Mouse (Mus musculus) frontal cortex, postnatal 25 days (tissue): ENCODE measurements at regions not wholly inside any gene's neighbourhood (a gene's known extent, or its start where the extent isn't known, plus 50 kb on each side); places are given as distances from the start of the nearest gene placed in this dataset.
"Not testable (repeated sequence)": the region's sequence is repeated elsewhere in the genome, so short reads cannot be mapped to it uniquely, and the experiment has no call there.

Experiments used
- DNase-seq, 2 experiments: peaks; one replicate each; pipeline ENCODE4 v3.0.0; 2022; ENCODE audit warnings: low spot score in 2 of 2

DNA sequence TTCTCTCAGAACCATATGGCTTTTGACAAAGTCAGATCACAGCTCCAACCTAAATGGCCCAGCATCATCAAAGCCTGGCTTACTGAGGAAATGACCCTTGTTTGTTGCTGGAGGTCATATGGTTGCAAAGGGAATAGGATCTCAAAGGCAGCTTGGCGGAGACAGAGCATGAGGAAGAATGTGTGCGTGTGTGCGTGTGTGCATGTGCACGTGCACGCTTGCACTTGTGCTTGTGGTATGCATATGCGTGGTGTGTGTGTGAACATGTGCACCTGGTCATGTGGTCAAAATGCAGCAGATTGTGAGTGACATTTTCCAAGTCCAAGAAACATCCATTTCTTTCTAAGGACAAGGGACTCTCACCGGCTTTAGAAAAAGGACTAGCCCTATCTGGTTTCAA is 216.9 kb downstream of the Dact1 start:
- DNase-seq: no peak

- no peak for DNase-seq
These were observed 222.5 kb downstream of the Dact1 start for GRCm38 (mm10) chr12:71532161-71532560.

GRCm38 (mm10) chr12:71532708-71533450 is 223.2 kb downstream of the Dact1 start:
- DNase-seq: no peak

DNA sequence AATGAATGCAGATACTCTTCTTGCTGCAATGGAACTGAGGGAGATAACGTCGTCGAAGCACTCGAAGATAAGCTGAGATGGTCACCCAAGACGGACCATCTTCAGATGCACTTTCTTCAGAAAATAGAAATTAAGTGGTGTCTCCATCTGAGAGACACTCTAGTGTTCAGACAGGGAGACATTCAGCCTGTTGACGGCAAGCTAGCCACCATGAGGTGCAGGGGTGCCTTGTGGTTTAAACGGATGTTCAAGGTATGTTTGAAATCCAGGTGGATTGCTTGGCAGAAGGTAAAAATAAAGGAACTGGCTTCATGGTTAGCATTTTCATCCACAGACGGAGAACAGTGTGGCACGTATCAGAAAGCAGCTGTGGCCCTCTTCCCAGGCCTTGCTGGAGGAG is 224.0 kb downstream of the Dact1 start:
- DNase-seq: no peak

GRCm38 (mm10) chr12:71534199-71534598 is 224.5 kb downstream of the Dact1 start:
- DNase-seq: no peak

DNA sequence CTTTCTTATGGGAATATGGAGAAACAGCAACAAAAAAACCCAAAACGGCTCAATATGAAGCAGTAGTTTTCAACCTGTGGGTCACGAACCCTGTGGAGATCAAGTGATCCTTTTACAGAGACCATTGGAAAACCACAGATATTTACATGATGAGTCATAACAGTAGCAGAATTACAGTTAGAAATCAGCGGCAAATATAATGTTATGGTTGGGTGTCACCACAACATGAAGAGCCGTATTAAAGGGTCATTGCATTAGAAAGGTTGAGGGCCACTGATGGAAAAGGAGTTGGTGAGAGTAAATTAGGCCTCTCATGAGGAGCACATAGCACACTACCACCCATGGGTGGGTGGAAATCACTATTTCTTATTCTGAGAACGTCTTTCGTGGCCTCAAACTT is 225.6 kb downstream of the Dact1 start:
- DNase-seq: no peak

DNA sequence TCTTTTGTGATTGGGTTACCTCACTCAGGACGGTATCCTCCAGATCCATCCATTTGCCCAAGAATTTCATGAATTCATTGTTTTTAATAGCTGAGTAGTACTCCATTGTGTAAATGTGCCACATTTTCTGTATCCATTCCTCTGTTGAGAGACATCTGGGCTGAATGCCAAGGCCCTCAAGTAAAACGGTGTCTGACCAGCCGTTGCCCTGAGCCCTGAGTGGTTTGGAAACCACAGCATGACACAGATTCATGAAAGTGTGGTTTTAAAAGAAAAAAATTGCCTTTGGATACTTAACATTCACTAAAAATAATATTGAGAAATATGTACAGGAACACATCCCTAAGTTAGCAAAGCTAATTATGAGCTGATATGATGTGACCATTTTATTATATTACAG is 226.1 kb downstream of the Dact1 start:
- DNase-seq: not testable (repeated sequence)

- DNase-seq: no peak
These were observed 229.0 kb downstream of the Dact1 start for GRCm38 (mm10) chr12:71538691-71539090.

DNA sequence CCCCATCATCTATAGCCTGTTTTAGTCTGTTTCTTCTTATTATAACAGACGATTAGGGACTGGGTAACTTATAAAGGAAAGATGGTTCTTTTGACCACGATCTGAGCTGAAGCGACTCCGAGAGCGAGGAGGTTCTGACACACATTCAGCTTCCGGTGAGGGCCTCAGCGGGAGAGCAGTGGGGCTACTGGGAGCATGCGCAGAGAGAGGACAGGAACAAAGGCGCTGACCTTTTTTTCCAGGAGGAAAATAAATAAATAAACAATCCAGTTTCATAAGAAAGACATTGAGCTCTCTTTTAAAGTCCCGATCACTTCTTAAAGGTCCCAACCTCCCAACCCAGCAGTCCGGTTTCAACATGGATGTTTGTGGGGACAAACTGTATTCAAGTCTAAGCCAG is 230.6 kb downstream of the Dact1 start:
- DNase-seq: no peak

GRCm38 (mm10) chr12:71541961-71542360 is 232.3 kb downstream of the Dact1 start:
- no peak for DNase-seq

- no peak for DNase-seq
These were observed 234.0 kb downstream of the Dact1 start for GRCm38 (mm10) chr12:71543571-71544119.

- no peak for DNase-seq
These were observed 234.9 kb downstream of the Dact1 start for GRCm38 (mm10) chr12:71544401-71545159.

- no peak for DNase-seq
These were observed 237.0 kb downstream of the Dact1 start for GRCm38 (mm10) chr12:71546523-71547265.

DNA sequence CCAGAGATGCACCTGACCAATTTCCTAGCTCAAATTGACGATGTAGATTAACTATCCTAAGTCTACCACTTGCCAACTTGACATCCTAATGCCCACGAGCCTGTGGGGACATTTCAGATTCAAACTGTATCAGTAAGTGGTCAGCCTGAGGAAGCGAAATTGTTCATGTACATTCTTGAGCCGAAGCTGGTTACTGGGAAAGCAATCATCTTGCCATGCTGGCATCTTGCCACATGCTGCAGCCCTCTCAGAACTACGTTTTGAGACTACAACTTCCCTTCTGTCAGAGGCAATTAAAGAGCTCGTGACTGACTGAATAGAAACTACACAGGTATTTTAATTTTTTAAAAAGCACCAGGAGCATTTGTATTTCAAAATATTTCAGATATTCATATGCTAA is 239.7 kb downstream of the Dact1 start:
- DNase-seq: no peak

GRCm38 (mm10) chr12:71554212-71554611 is 244.5 kb downstream of the Dact1 start:
- DNase-seq: no peak

DNA sequence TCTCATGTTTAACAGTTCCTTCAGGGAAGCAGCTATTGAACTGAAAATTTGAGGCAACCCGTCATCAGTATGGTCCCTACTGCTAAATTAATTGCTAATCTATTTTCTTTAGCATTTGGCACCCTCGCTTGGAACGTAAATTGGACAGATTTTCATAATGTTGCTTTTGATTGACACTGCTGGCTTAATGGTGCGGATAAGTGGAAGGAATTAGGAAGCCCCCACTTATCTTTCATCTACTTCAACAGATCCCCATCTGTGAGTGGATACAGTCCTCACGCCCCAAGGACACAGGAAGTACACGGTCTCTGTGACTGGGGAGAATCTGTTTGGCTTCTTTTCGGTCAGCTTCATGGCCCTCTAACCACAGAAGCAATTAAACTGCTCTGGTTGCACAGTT is 251.6 kb downstream of the Dact1 start:
- no peak for DNase-seq

DNA sequence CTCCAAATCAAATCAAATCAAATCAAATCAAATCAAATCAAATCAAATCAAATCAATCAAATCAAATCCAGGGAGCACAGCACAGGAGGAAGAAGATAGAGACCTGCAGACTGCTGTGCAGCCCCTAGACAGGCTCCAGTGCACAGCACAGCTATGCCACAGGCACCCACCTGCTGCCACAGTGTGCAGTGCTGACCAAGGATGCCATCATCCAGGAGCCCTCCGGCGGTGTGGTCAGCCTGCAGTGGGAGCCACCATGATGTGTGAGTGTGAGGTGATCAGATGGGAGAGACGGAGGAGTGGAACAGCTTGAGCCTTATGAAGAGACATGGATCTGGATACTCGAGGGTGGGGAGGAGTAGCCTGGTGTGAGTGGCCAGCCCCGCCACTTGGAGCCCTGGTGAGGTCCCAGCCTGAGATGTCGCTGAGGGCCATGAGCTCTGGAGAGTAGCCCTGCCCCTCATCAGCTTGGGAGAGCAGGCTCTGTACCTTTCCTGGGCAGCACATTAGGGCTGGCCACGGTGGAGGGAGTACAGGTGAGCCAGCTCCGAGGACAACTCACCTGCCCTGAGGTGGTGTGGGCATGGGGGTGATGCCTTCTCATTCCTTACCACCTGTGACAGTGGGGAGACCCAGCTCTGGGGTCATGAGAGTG is 252.4 kb downstream of the Dact1 start:
- DNase-seq: no peak

- no peak for DNase-seq
These were observed 253.5 kb downstream of the Dact1 start for GRCm38 (mm10) chr12:71563219-71563618.

- DNase-seq: no peak
These were observed 256.7 kb downstream of the Dact1 start for GRCm38 (mm10) chr12:71566371-71566770.

- no peak for DNase-seq
These were observed 258.6 kb downstream of the Dact1 start for GRCm38 (mm10) chr12:71568251-71568650.

DNA sequence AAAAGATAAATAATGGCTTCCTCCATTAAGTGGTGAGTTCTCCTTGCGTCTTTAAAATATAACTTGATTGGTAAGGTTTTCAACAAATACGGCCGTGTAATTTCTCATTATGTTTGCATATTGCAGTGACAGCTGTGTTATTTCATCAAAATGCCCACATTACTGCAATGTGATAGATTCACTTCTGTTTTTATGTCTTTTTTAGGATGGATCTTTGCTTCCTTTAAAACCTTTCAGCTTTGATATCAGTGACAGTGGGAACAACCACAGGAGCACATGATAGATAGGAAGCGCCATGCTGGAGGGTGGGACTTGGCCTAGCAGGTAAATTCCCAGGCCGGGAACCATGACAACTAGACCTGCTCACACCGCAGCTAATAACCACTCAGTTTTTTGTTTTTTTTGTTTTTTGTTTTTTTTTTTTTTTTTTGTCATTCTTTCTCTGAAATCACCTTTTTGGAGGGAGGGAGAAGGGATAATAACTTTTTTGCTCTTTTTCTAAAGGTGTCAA is 259.3 kb downstream of the Dact1 start:
- DNase-seq: no peak

DNA sequence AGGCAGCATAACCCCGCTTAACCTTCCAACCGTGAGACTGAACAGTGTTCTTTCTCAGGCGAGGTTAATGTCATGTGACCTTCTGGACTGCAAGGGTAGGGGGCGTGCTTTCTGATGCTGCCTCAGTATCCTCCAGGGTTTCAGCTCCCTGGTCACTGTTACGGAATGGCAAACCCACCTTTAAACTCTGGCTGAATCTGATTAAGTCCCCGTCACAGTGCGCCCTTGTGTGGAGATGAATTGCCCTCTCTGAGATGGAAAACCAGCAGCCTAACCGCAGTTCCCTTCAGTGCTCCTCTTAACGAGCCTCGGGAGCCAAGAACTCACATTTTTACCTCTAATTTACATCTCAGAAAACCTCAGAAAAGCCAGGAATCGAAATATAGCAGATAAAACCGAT is 260.0 kb downstream of the Dact1 start:
- DNase-seq: no peak
